Mouse (Mus musculus) mouse trophoblast stem cell (cell line): ENCODE results near the gene Rnf19b.

Experiments
- in situ Hi-C, 2 experiments: fragments of 300-500 bp; cut with MseI, MboI; formaldehyde crosslinking; loops; 2 replicates in 1 of 2; 3 replicates in 1 of 2; pipeline ENCODE4 v1.15.1; 2025

Rnf19b gene

GRCm38 (mm10) chr4:129117720-129118510, 59.8 kb downstream of the Rnf19b start:
- in situ Hi-C loops: no loop called here

DNA sequence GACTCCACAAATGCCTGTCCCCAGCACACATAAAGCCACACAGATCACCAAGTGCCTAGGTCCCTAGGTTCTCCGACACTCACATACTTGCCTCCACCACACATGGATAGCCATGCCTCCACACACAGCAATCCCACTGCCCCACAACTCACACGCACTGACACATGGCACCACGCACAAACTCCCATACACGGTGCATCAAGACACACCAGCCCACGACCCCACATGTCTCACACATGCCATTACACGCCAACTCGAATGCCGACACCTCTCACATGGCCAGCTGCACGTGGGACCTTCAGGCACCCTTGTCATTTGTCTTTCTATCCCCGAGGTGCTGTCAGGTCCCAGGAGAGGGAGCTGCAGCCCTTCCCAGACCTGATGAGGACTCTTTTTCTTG, 61.6 kb downstream of the Rnf19b start:
- in situ Hi-C loops: no loop called here

- in situ Hi-C loops: no loop called here
These were observed 62.7 kb downstream of the Rnf19b start for GRCm38 (mm10) chr4:129120520-129121445.

GRCm38 (mm10) chr4:129121569-129122086, 63.6 kb downstream of the Rnf19b start, which contains the start of gene Hpca:
Hpca (minus strand) TSS chr4:129122036.
- in situ Hi-C loops: no loop called here

DNA sequence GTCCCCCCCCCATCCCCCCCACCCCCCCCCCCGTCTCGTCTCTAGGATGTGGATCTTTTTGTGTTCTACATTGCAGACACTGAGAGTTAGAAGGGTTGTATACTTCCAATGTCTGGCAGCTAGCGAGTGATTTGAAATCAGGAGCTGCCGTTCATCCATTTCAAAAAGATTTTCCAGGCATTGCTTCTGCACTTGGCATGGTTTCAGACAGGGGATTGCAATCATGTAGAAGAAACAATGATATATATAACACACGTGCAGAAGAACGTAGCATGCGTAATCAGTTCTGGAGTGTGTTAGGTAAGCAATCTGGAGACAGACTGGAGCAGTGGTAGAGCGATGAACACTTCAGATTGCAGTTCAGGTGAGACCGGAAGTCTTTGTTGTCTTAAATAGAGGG, 64.0 kb downstream of the Rnf19b start:
- in situ Hi-C loops: no loop called here

GRCm38 (mm10) chr4:129122719-129123118, 64.6 kb downstream of the Rnf19b start:
- in situ Hi-C loops: no loop called here

DNA sequence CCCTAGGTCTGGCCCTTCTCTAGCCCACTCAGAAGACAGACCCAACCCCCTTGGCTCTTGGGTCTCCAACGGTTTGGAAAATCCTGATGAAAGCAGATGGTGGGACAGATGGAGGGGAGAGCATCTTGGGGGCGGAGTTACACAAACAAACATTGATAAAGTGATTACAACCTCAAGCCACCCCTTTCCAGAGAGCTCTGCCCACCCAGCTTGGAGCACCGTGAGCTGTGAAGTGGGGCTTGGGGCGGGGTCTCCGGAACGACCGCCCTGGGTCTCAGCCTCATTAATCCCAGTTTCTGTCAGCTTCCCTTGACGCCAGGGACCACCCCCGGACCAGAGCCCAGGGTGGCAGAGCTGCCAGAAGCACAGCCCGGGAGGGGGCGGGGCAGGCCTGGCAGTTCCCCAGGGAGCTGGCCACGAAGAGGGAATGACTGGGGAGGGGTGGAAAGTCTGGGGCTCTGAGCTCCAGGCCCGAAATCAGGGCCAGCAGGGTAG, 66.6 kb downstream of the Rnf19b start:
- in situ Hi-C loops: no loop called here

- in situ Hi-C loops: no loop called here
These were observed 67.8 kb downstream of the Rnf19b start for GRCm38 (mm10) chr4:129125736-129126451.

DNA sequence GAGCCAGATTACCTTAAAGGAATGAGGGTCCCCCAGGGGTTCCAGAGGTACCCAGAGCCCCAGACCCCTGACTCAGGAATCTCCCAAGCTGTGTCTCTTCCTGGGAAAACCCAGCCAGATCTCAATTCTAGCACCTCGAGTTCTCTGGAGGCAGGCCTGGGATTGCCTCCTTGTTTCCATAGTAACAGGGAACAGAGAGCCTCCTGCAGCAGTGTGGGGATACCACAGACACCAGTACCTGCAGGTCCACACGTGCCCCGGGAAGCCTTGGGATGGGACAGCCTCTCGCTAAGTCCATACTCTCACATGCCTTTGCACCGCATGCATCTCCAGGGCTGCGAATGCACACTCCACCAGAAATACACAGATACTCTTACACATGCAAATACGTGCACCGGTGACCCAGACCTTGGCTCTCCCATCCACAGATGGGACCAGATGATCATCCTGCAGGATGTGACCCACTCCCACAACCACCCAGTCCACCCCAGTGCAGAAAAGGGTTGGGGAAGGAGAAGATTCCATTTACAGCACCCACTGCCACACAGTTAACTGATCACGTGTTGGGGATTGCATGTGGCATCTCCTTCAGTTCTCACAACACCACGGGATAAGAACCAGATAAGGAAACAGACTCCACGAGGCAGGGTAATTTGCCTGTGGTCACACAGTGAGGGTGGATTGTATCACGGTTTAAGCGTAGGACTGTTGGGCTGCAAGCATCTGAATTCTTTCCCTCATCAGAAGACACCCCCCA, 70.7 kb downstream of the Rnf19b start:
- in situ Hi-C loops: no loop called here

GRCm38 (mm10) chr4:129129387-129129786, 71.3 kb downstream of the Rnf19b start:
- in situ Hi-C loops: no loop called here

DNA sequence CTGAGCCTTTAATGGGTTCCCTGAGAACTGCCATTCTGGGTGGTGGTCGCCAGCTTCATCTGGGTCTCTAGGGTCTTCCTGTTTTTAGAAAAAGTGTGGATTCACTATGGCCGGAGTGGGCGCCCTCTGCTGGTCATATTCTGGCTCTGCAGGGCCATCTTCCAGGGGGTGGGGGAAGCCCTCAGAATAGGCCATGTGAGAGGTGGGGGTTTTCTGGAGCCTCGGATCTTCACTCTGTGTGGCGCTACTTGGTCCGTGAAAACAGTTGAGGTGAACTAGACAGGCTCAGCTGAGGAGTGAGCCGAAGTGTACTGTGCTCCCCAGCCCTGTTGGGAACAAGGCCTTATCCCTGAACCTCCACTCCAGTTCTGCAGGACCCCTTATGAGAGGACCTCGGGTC, 72.1 kb downstream of the Rnf19b start:
- in situ Hi-C loops: no loop called here

GRCm38 (mm10) chr4:129130755-129131303, 72.8 kb downstream of the Rnf19b start:
- in situ Hi-C loops: no loop called here

DNA sequence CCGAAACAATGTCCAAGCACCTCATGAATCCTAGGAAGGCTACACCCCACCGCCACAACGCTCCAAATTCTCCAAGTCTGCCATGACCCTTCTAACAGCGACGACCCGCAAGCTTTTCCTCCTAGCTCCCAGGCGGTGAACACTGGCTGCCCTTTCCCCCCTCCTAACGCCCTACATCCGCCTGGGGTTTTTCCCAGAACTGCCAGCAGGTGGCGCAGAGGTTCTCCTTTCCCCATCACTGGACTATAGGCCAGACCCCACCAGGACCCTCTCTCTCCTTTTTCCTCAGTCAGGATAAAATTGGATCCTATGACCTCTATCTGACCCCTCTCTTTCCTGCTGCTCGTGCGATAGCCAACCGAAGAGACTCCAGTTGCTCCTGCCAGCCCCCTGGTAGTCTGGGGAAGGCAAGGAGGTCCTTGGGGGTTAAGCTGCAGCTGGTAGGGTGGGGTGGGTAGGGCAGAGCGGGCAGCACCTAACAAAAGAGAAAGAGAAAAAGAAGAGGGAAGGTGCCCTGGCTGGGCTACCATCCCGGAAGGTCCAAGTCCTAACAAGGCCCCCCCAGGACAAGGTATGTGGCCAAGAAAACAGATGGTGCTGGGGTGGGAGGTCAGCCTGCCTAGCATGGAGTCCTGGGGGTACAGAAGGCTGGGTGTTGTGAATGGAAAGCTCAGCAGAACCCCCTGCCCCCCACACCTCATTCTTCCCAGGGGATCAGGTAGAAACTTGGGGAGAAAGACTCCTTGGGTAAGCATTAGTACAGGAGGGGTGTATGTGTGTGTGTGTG, 76.9 kb downstream of the Rnf19b start:
- in situ Hi-C loops: no loop called here
